Mouse (Mus musculus) urinary bladder, postnatal 25 days (tissue): ENCODE results near the gene Cfap97d2.
"Not testable (repeated sequence)": the region's sequence is repeated elsewhere in the genome, so short reads cannot be mapped to it uniquely, and the experiment has no call there.

Source experiments
- DNase-seq: peaks from one replicate; pipeline ENCODE4 v3.0.0; 2022; ENCODE audit warnings: low spot score

Cfap97d2 gene

GRCm38 (mm10) chr8:13687941-13688340 lies 17.7 kb upstream of the Cfap97d2 start:
- DNase-seq = no peak

- DNase-seq = peak; percentile 15
Observed at GRCm38 (mm10) chr8:13688461-13688860, 17.2 kb upstream of the Cfap97d2 start.

GRCm38 (mm10) chr8:13689331-13689730 lies 16.4 kb upstream of the Cfap97d2 start:
- no peak for DNase-seq

GRCm38 (mm10) chr8:13692302-13693066 lies 13.2 kb upstream of the Cfap97d2 start:
- no peak for DNase-seq

- DNase-seq = no peak
Observed at GRCm38 (mm10) chr8:13694735-13695134, 11.0 kb upstream of the Cfap97d2 start.

- DNase-seq = no peak
Observed at GRCm38 (mm10) chr8:13695203-13695867, 10.4 kb upstream of the Cfap97d2 start.

GRCm38 (mm10) chr8:13696157-13696556 lies 9.5 kb upstream of the Cfap97d2 start:
- DNase-seq = no peak

- DNase-seq = no peak
Observed at GRCm38 (mm10) chr8:13697196-13697595, 8.5 kb upstream of the Cfap97d2 start.

- DNase-seq = no peak
Observed at GRCm38 (mm10) chr8:13697681-13698080, 8.0 kb upstream of the Cfap97d2 start.

- no peak for DNase-seq
Observed at GRCm38 (mm10) chr8:13698281-13698680, 7.4 kb upstream of the Cfap97d2 start.

GRCm38 (mm10) chr8:13699323-13699949 lies 6.3 kb upstream of the Cfap97d2 start:
- DNase-seq = no peak

GRCm38 (mm10) chr8:13702755-13703154 lies 2.9 kb upstream of the Cfap97d2 start:
- DNase-seq = no peak

GRCm38 (mm10) chr8:13703756-13704155 lies 1.9 kb upstream of the Cfap97d2 start:
- DNase-seq = no peak

GRCm38 (mm10) chr8:13704301-13704700 lies 1.4 kb upstream of the Cfap97d2 start:
- no peak for DNase-seq

- DNase-seq = no peak
Observed at GRCm38 (mm10) chr8:13706918-13707317, 1.2 kb downstream of the Cfap97d2 start.

GRCm38 (mm10) chr8:13708514-13708913 lies 2.8 kb downstream of the Cfap97d2 start:
- no peak for DNase-seq

GRCm38 (mm10) chr8:13718980-13719379 lies 13.3 kb downstream of the Cfap97d2 start:
- DNase-seq = no peak

- peak; percentile 56 for DNase-seq
Observed at GRCm38 (mm10) chr8:13725722-13726121, 20.0 kb downstream of the Cfap97d2 start.

- DNase-seq = no peak
Observed at GRCm38 (mm10) chr8:13727469-13728094, 21.9 kb downstream of the Cfap97d2 start.

- DNase-seq = no peak
Observed at GRCm38 (mm10) chr8:13740323-13740770, 34.7 kb downstream of the Cfap97d2 start.

- no peak for DNase-seq
Observed at GRCm38 (mm10) chr8:13740817-13741613, 35.3 kb downstream of the Cfap97d2 start.

GRCm38 (mm10) chr8:13746212-13746611 lies 40.5 kb downstream of the Cfap97d2 start:
- not testable (repeated sequence) for DNase-seq
